Comparison of ENCODE assay signal across 14 mouse cellular contexts in the genomic region with DNA sequence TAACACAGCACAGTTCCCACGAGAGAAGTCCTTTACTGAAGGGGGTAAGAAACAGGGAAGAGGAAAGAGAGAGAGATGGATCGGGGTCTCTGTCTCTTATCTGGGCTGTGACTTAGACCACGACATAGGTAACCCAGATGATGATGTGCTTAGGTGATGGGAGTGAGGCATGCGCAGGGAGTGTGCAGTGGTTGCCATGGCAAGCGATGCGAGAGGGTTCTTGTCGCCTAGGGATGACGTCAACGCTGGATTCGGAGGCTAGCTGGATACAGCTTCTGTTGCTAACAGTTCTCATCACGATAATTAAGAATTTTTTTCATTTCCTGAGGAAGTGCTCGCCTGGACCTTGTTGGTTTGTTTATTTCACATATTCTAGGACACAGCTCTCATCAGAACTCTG. TPM values are rescaled to one million over a fixed set of nuclear protein-coding genes. Genes with fewer than 3 reads are reported as not detected.
A peak's percentile ranks its signal among the peaks of the same experiment; 100 is the strongest.
DNase-seq lines count a peak whose midpoint lies in the region; ATAC-seq and TF ChIP-seq lines count a peak whose summit lies in the region.
"Had no signal": no experiment of that assay in that cellular context is flagged by ENCODE, and none has a peak within 500 bp of the region (broad histone marks: within the 10 kb centered on the region; RNA-seq: fewer than 3 reads in every experiment).

No protein-coding gene starts in this region.

- no peaks in the 10 kb centered on the region for H3K36me3 ChIP-seq in hindbrain, postnatal 0 days (ENCODE audit: insufficient read depth, low read length)
- no peaks in the 10 kb centered on the region for H3K36me3 ChIP-seq in hindbrain, embryonic 13.5 days
- H3K36me3 ChIP-seq in kidney, embryonic 16.5 days (ENCODE audit: insufficient read depth, low read length), result no peaks in the 10 kb centered on the region
- H3K36me3 ChIP-seq: forebrain, embryonic 10.5 days had no signal

- WGBS in hindbrain, postnatal 0 days, result 79% methylated on average over 12 of the region's 12 CpGs
- 84% methylated on average over 12 of the region's 12 CpGs for WGBS in hindbrain, embryonic 13.5 days
- 85% methylated on average over 12 of the region's 12 CpGs for WGBS in kidney, embryonic 16.5 days

- H3K9ac ChIP-seq in hindbrain, postnatal 0 days (replicated peaks; ENCODE audit: low read length), result no peak overlapping the region
- no peak overlapping the region for H3K9ac ChIP-seq in hindbrain, embryonic 13.5 days
- H3K9ac ChIP-seq in kidney, embryonic 16.5 days (replicated peaks; ENCODE audit: low read length), result no peak overlapping the region

- no peak overlapping the region for H3K27ac ChIP-seq in hindbrain, postnatal 0 days
- no peak overlapping the region for H3K27ac ChIP-seq in hindbrain, embryonic 13.5 days
- no peak overlapping the region for H3K27ac ChIP-seq in kidney, embryonic 16.5 days (ENCODE audit: low read length)
- H3K27ac ChIP-seq: forebrain, embryonic 10.5 days had no signal

- no peak overlapping the region for H3K4me2 ChIP-seq in hindbrain, postnatal 0 days (ENCODE audit: low read depth, low read length)
- no peak overlapping the region for H3K4me2 ChIP-seq in hindbrain, embryonic 13.5 days
- H3K4me2 ChIP-seq in kidney, embryonic 16.5 days (replicated peaks; ENCODE audit: low read depth, low read length), result no peak overlapping the region

- DNase-seq in hindbrain, postnatal 0 days (ENCODE audit: low spot score), result no peak
- peak; percentile 72 for DNase-seq in layer of hippocampus, adult 11-12 months (ENCODE audit: low spot score)
- DNase-seq in left cerebral cortex, adult 8-10 months (ENCODE audit: low spot score in 2 of 2), result peak; percentile 48 to 76
- DNase-seq in right cerebral cortex, postnatal 36 days (ENCODE audit: low spot score in 2 of 2), result peak; percentile 70 to 80
- no peak for DNase-seq in ovary, adult 18-20 months (ENCODE audit: low spot score)
- DNase-seq in kidney, postnatal 25 days, result no peak
- DNase-seq: adrenal gland, adult 2 months; heart, postnatal 14 days; lung, adult 18-20 months; thymus, postnatal 4 days had no signal

- H3K4me3 ChIP-seq in hindbrain, postnatal 0 days (ENCODE audit: low read length), result no peak overlapping the region
- H3K4me3 ChIP-seq in hindbrain, embryonic 13.5 days, result no peak overlapping the region
- H3K4me3 ChIP-seq in kidney, embryonic 16.5 days (ENCODE audit: low read length), result no peak overlapping the region
- H3K4me3 ChIP-seq: forebrain, embryonic 10.5 days; myocyte had no signal

- no peaks in the 10 kb centered on the region for H3K4me1 ChIP-seq in hindbrain, postnatal 0 days (ENCODE audit: insufficient read depth, low read length)
- no peaks in the 10 kb centered on the region for H3K4me1 ChIP-seq in hindbrain, embryonic 13.5 days (replicated peaks)
- H3K4me1 ChIP-seq in kidney, embryonic 16.5 days (ENCODE audit: insufficient read depth, low read length), result no peaks in the 10 kb centered on the region
- H3K4me1 ChIP-seq: forebrain, embryonic 10.5 days had no signal

- no peaks in the 10 kb centered on the region for H3K27me3 ChIP-seq in hindbrain, postnatal 0 days (ENCODE audit: insufficient read depth, low read length)
- H3K27me3 ChIP-seq in hindbrain, embryonic 13.5 days, result 0 out of 2 replicates have a peak, but pooled peaks cover 3% of the 10 kb centered on the region
- H3K27me3 ChIP-seq in kidney, embryonic 16.5 days (ENCODE audit: insufficient read depth, low read length), result peaks cover 3% of the 10 kb centered on the region; the same call in 1 of the 2 replicates

- TF ChIP-seq CTCF in hindbrain, postnatal 0 days (IDR thresholded peaks at IDR 0.05; ENCODE audit: low read depth), result no peak

- H3K9me3 ChIP-seq in hindbrain, postnatal 0 days (ENCODE audit: low read length), result no peaks in the 10 kb centered on the region
- no peaks in the 10 kb centered on the region for H3K9me3 ChIP-seq in hindbrain, embryonic 13.5 days
- H3K9me3 ChIP-seq in kidney, embryonic 16.5 days (ENCODE audit: low read length), result no peaks in the 10 kb centered on the region
- H3K9me3 ChIP-seq: forebrain, embryonic 10.5 days had no signal

- peak; percentile 61; the same call in 1 of the 2 replicates for ATAC-seq in hindbrain, postnatal 0 days
- no peak for ATAC-seq in hindbrain, embryonic 13.5 days (ENCODE audit: low FRiP score)
- ATAC-seq in kidney, embryonic 16.5 days (ENCODE audit: low FRiP score, low TSS enrichment), result no peak

RNA-seq across cellular contexts. Expression of a gene that starts 27.1 kb away (rescaled TPM):
- total RNA-seq in hindbrain, postnatal 0 days (2014; rRNA removed), result 12.5 and 12.6 TPM in 2 replicates
- 8.4 and 9.4 TPM in 2 replicates for polyA plus RNA-seq in hindbrain, postnatal 0 days (2015; fragmentation: Nextera tagmentation; extraction: Ambion mirVana)
- 26.4 TPM in 2 replicates for polyA plus RNA-seq in hindbrain, embryonic 13.5 days (2015; fragmentation: Nextera tagmentation; extraction: Ambion mirVana)
- 1 to 10 TPM; 1.9 to 4.7 (median 3.1) TPM for total RNA-seq in left cerebral cortex, adult 8-10 months (2022)
- 90.4 and 93.7 TPM in 2 replicates for polyA plus RNA-seq in kidney, embryonic 16.5 days (2015; fragmentation: Nextera tagmentation; extraction: Ambion mirVana)

Comparison
In these comparisons a context has a peak if more than half of its experiments do, and no peak if none do; other contexts are left out.
1. DNase-seq: peak in layer of hippocampus, adult 11-12 months (single experiment), left cerebral cortex, adult 8-10 months (2 of 2) and right cerebral cortex, postnatal 36 days (2 of 2); none in hindbrain, postnatal 0 days (single experiment), ovary, adult 18-20 months (single experiment) and kidney, postnatal 25 days (0 of 2).